In genomic region chr19:10845454-10845853, GRCm38 (mm10) we compare ENCODE assay signal across 20 mouse cellular contexts. TPM values are rescaled to one million over a fixed set of nuclear protein-coding genes. Genes with fewer than 3 reads are reported as not detected.
"Had no signal": no experiment of that assay in that cellular context is flagged by ENCODE, and none has a peak within 500 bp of the region (broad histone marks: within the 10 kb centered on the region; RNA-seq: fewer than 3 reads in every experiment).

No protein-coding gene starts in this region.

- H3K4me2 ChIP-seq: lung, embryonic 15.5 days; midbrain, embryonic 13.5 days; neural tube, embryonic 12.5 days; neural tube, embryonic 15.5 days had no signal

- H3K27ac ChIP-seq: kidney, postnatal 0 days; left cerebral cortex, adult 2 months; liver, embryonic 14.5 days; lung, embryonic 15.5 days; midbrain, embryonic 13.5 days; neural tube, embryonic 12.5 days; neural tube, embryonic 15.5 days; stomach, postnatal 0 days had no signal

- ATAC-seq: intestine, embryonic 16.5 days; midbrain, embryonic 13.5 days had no signal

- H3K9me3 ChIP-seq: lung, embryonic 15.5 days; midbrain, embryonic 13.5 days; neural tube, embryonic 12.5 days; neural tube, embryonic 15.5 days had no signal

- DNase-seq: kidney, adult 18-20 months; kidney, postnatal 36 days; layer of hippocampus, postnatal 36 days; lung, adult 18-20 months; lung, postnatal 10 days; lung, postnatal 36 days; retina, postnatal 1 day; right cerebral cortex, postnatal 25 days; thymus, postnatal 25 days had no signal

- H3K9ac ChIP-seq: liver, embryonic 14.5 days; lung, embryonic 15.5 days; midbrain, embryonic 13.5 days; neural tube, embryonic 12.5 days; neural tube, embryonic 15.5 days had no signal

- H3K36me3 ChIP-seq: lung, embryonic 15.5 days; midbrain, embryonic 13.5 days; neural tube, embryonic 12.5 days; neural tube, embryonic 15.5 days had no signal

- H3K4me1 ChIP-seq: midbrain, embryonic 13.5 days; neural tube, embryonic 12.5 days had no signal

- H3K27me3 ChIP-seq: lung, embryonic 15.5 days; midbrain, embryonic 13.5 days; neural tube, embryonic 12.5 days; neural tube, embryonic 15.5 days had no signal

- H3K4me3 ChIP-seq: left cerebral cortex, adult 2 months; lung, embryonic 15.5 days; midbrain, embryonic 13.5 days; neural tube, embryonic 12.5 days; neural tube, embryonic 15.5 days had no signal

RNA-seq across cellular contexts. Expression of gene Cd6, which starts 15.6 kb away (rescaled TPM):
- total RNA-seq: layer of hippocampus, postnatal 10 days; midbrain, postnatal 0 days had no signal
- polyA plus RNA-seq: kidney, postnatal 0 days; liver, embryonic 14.5 days; midbrain, embryonic 13.5 days; neural tube, embryonic 12.5 days; neural tube, embryonic 15.5 days had no signal
